Mouse (Mus musculus) neural tube, embryonic 14.5 days (tissue): ENCODE measurements around the gene Npb. TPM values are rescaled to one million over a fixed set of nuclear protein-coding genes. Genes with fewer than 3 reads are reported as not detected.

Source experiments
- ATAC-seq: fragments of 200-750 bp; cut with Nextera tagmentation; 2 replicates; pipeline ENCODE4 v1.8.0; 2017; ENCODE audit warnings: low read depth, mild to moderate bottlenecking, moderate TSS enrichment, moderate library complexity
- H3K27ac ChIP-seq: fragments of 300-500 bp; sonication (generic); 2 replicates; pipeline ENCODE4 v1.5.1; 2014; ENCODE audit warnings: low read depth, mild to moderate bottlenecking, control low read depth, low read length, moderate library complexity, mixed read lengths
- H3K27me3 ChIP-seq: fragments of 300-500 bp; sonication (generic); 2 replicates; pipeline ENCODE4 v1.6.1; 2014; ENCODE audit warnings: low read length; ENCODE audit not compliant: control insufficient read depth, insufficient read depth
- H3K36me3 ChIP-seq: fragments of 300-500 bp; sonication (generic); 2 replicates; pipeline ENCODE4 v1.6.1; 2014; ENCODE audit warnings: low read length, mixed read lengths; ENCODE audit not compliant: control insufficient read depth, insufficient read depth
- H3K4me1 ChIP-seq: fragments of 300-500 bp; sonication (generic); 2 replicates; pipeline ENCODE4 v1.6.1; 2014; ENCODE audit warnings: low read length; ENCODE audit not compliant: control insufficient read depth, insufficient read depth
- H3K4me2 ChIP-seq: fragments of 300-500 bp; sonication (generic); 2 replicates; pipeline ENCODE4 v1.6.1; 2014; ENCODE audit warnings: mild to moderate bottlenecking, low read depth, low read length, control low read depth
- H3K4me3 ChIP-seq: fragments of 300-500 bp; sonication (generic); 2 replicates; pipeline ENCODE4 v1.5.1; 2014; ENCODE audit warnings: low read depth, low read length, control low read depth, mixed read lengths
- H3K9ac ChIP-seq: fragments of 300-500 bp; sonication (generic); replicated peaks from 2 replicates; pipeline ENCODE4 v1.6.1; 2014; ENCODE audit warnings: low read depth, mild to moderate bottlenecking, control low read depth, low read length, mixed read lengths
- H3K9me3 ChIP-seq: fragments of 300-500 bp; sonication (generic); 2 replicates; pipeline ENCODE4 v1.6.1; 2016; ENCODE audit warnings: low read length; ENCODE audit not compliant: control insufficient read depth
- WGBS: fragments of 180-500 bp; shearing (Covaris S2); extraction: QIAGEN DNeasy Blood & Tissue Kit; methylation state at CpG from one replicate; pipeline ENCODE4 v1.1.7; 2014; 5-methylcytosine and 5-hydroxymethylcytosine counted together
- polyA plus RNA-seq: library from polyadenylated mRNA; unstranded; fragments of >200 nt; fragmentation: Nextera tagmentation; extraction: Ambion mirVana; gene quantifications from 2 replicates; pipeline ENCODE4 v1.2.1, GENCODE M21; 2014

Npb gene
- polyA plus RNA-seq, 1 experiment from 2014 or later, result not detected

GRCm38 (mm10) chr11:120631726-120632448 is 23.6 kb downstream of the Npb start:
- Histone ChIP-seq H3K9me3 (no peaks in the 10 kb centered on the region), H3K4me1 (peaks cover 15% of the 10 kb centered on the region), H3K4me2 (peak overlapping the region; percentile 97), H3K4me3 (peak overlapping the region; percentile 88), H3K27me3 (no peaks in the 10 kb centered on the region), H3K36me3 (0 out of 2 replicates have a peak, but pooled peaks cover 11% of the 10 kb centered on the region), H3K27ac (no peak overlapping the region), H3K9ac (peak overlapping the region; percentile 93)
- ATAC-seq, result no peak
- WGBS, result 61% methylated on average over 4 of the region's 4 CpGs

- Histone ChIP-seq H3K9me3 (no peaks in the 10 kb centered on the region), H3K4me1 (peaks cover 15% of the 10 kb centered on the region), H3K27me3 (no peaks in the 10 kb centered on the region), H3K4me3 (peak overlapping the region; percentile 88), H3K36me3 (0 out of 2 replicates have a peak, but pooled peaks cover 5% of the 10 kb centered on the region), H3K4me2 (peak overlapping the region; percentile 97), H3K27ac (peak overlapping the region; percentile 87), H3K9ac (peak overlapping the region; percentile 93)
- under 1% methylated on average over 55 of the region's 116 CpGs for WGBS
- ATAC-seq, result peak; percentile 83
Observed at GRCm38 (mm10) chr11:120632559-120633519, 24.6 kb downstream of the Npb start.

GRCm38 (mm10) chr11:120633520-120634343 is 25.5 kb downstream of the Npb start, which contains the start of gene Mafg:
Gene Mafg (minus strand): TSS chr11:120633600.
- no peaks in the 10 kb centered on the region for H3K27me3 ChIP-seq
- no peaks in the 10 kb centered on the region for H3K9me3 ChIP-seq
- 10% methylated on average over 58 of the region's 58 CpGs for WGBS
- peak within 1 kb of the TSS; percentile 97 for H3K4me2 ChIP-seq
- peaks cover 15% of the 10 kb centered on the region for H3K4me1 ChIP-seq
- H3K4me3 ChIP-seq, result peak within 1 kb of the TSS; percentile 88
- H3K9ac ChIP-seq, result peak within 1 kb of the TSS; percentile 93
- H3K27ac ChIP-seq, result peak within 1 kb of the TSS; percentile 87
- H3K36me3 ChIP-seq, result 0 out of 2 replicates have a peak, but pooled peaks cover 5% of the 10 kb centered on the region
- peak; percentile 93 for ATAC-seq

GRCm38 (mm10) chr11:120634810-120635209 is 26.5 kb downstream of the Npb start:
- Histone ChIP-seq H3K4me2 (no peak overlapping the region), H3K4me1 (peaks cover 13% of the 10 kb centered on the region), H3K27me3 (no peaks in the 10 kb centered on the region), H3K9ac (no peak overlapping the region), H3K4me3 (no peak overlapping the region), H3K27ac (no peak overlapping the region), H3K9me3 (no peaks in the 10 kb centered on the region), H3K36me3 (no peaks in the 10 kb centered on the region)
- WGBS, result 80% methylated on average over 5 of the region's 5 CpGs
- ATAC-seq, result no peak

GRCm38 (mm10) chr11:120641255-120641654 is 33.0 kb downstream of the Npb start:
- Histone ChIP-seq H3K27me3 (no peaks in the 10 kb centered on the region), H3K9me3 (no peaks in the 10 kb centered on the region), H3K36me3 (no peaks in the 10 kb centered on the region), H3K4me2 (no peak overlapping the region), H3K4me3 (no peak overlapping the region), H3K27ac (no peak overlapping the region), H3K4me1 (peaks cover 10% of the 10 kb centered on the region; the same call in 1 of the 2 replicates), H3K9ac (no peak overlapping the region)
- ATAC-seq, result no peak
- WGBS, result 68% methylated on average over 9 of the region's 9 CpGs

- Histone ChIP-seq H3K27me3 (no peaks in the 10 kb centered on the region), H3K36me3 (no peaks in the 10 kb centered on the region), H3K9me3 (no peaks in the 10 kb centered on the region), H3K27ac (no peak overlapping the region), H3K9ac (no peak overlapping the region), H3K4me2 (no peak overlapping the region), H3K4me3 (no peak overlapping the region), H3K4me1 (peaks cover 10% of the 10 kb centered on the region; the same call in 1 of the 2 replicates)
- no peak for ATAC-seq
- 84% methylated on average over 8 of the region's 8 CpGs for WGBS
Observed at GRCm38 (mm10) chr11:120641869-120642268, 33.6 kb downstream of the Npb start.

GRCm38 (mm10) chr11:120642939-120643600 is 34.8 kb downstream of the Npb start:
- H3K4me1 ChIP-seq, result peaks cover 14% of the 10 kb centered on the region; the same call in 1 of the 2 replicates
- no peaks in the 10 kb centered on the region for H3K36me3 ChIP-seq
- H3K9me3 ChIP-seq, result no peaks in the 10 kb centered on the region
- H3K4me3 ChIP-seq, result peak overlapping the region; percentile 39
- peak overlapping the region; percentile 94 for H3K4me2 ChIP-seq
- peak overlapping the region; percentile 30; the same call in 1 of the 2 replicates for H3K27ac ChIP-seq
- under 1% methylated on average over 18 of the region's 18 CpGs for WGBS
- ATAC-seq, result peak; percentile 52
- no peaks in the 10 kb centered on the region for H3K27me3 ChIP-seq
- H3K9ac ChIP-seq, result peak overlapping the region; percentile 74

- peak within 1 kb of the TSS; percentile 94 for H3K4me2 ChIP-seq
- no peaks in the 10 kb centered on the region for H3K27me3 ChIP-seq
- H3K27ac ChIP-seq, result peak within 1 kb of the TSS; percentile 30; the same call in 1 of the 2 replicates
- H3K4me3 ChIP-seq, result peak within 1 kb of the TSS; percentile 39
- peak within 1 kb of the TSS; percentile 74 for H3K9ac ChIP-seq
- H3K36me3 ChIP-seq, result no peaks in the 10 kb centered on the region
- WGBS, result 0% methylated on average over 15 of the region's 15 CpGs
- H3K9me3 ChIP-seq, result no peaks in the 10 kb centered on the region
- H3K4me1 ChIP-seq, result peaks cover 17% of the 10 kb centered on the region; the same call in 1 of the 2 replicates
- ATAC-seq, result peak; percentile 99
Observed at GRCm38 (mm10) chr11:120643601-120643987, 35.3 kb downstream of the Npb start, which contains the start of gene Pycr1. Gene Pycr1 (minus strand): TSS chr11:120643769.
